Mouse (Mus musculus) skeletal muscle tissue, adult 2 months (tissue): Measurements from ENCODE around the gene Olfr293.

ENCODE experiments used
- DNase-seq: peaks from one replicate; pipeline ENCODE4 v3.0.0-alpha.2; 2012; ENCODE audit warnings: low read depth, low spot score

The Olfr293 gene

GRCm38 (mm10) chr7:86648761-86649160, at the start of gene Olfr293:
Gene Olfr293 (plus strand): TSS chr7:86649061.
- DNase-seq = no peak

- no peak for DNase-seq
These were observed 32.3 kb upstream of the Olfr293 start, which contains the start of gene Olfr294 for GRCm38 (mm10) chr7:86616543-86616942. Gene Olfr294 (minus strand): TSS chr7:86616643.

GRCm38 (mm10) chr7:86688030-86688429, 39.2 kb downstream of the Olfr293 start, which contains the start of gene Olfr292:
Gene Olfr292 (plus strand): TSS chr7:86688330.
- DNase-seq = no peak
